Mouse (Mus musculus) MEL (cell line): ENCODE results near the gene Fam167b. TPM values are rescaled to one million over a fixed set of nuclear protein-coding genes. Genes with fewer than 3 reads are reported as not detected.
A peak's percentile ranks its signal among the peaks of the same experiment; 100 is the strongest.

Experiments
- DNase-seq: peaks from one replicate; pipeline ENCODE4 v3.0.0; 2011; ENCODE audit warnings: low read depth, low spot score
- H3K27ac ChIP-seq: 2 replicates; pipeline ENCODE4 v1.5.1; 2012; ENCODE audit warnings: low read depth, mild to moderate bottlenecking, control low read depth, low read length, moderate library complexity; ENCODE audit not compliant: control insufficient read depth
- H3K27me3 ChIP-seq, 2 experiments: fragments of 150-350 bp in 1 of 2; sonication (generic) in 1 of 2; 2 replicates each; pipeline ENCODE4 v1.6.1; 2012; ENCODE audit warnings: low read length in 2 of 2, mild to moderate bottlenecking in 2 of 2, improper control_type of control experiment in 1 of 2, moderate library complexity in 1 of 2; ENCODE audit not compliant: insufficient read depth in 2 of 2, control insufficient read depth in 1 of 2
- H3K36me3 ChIP-seq, 2 experiments: 2 replicates each; pipeline ENCODE4 v1.6.1; 2012 to 2014; ENCODE audit warnings: low read length in 2 of 2, improper control_type of control experiment in 1 of 2, inconsistent platforms in 1 of 2, mild to moderate bottlenecking in 1 of 2; ENCODE audit not compliant: insufficient read depth in 2 of 2, control insufficient read depth in 1 of 2
- H3K4me1 ChIP-seq, 2 experiments: fragments of 150-350 bp in 1 of 2; sonication (generic) in 1 of 2; 2 replicates each; pipeline ENCODE4 v1.6.1; 2012; ENCODE audit warnings: low read length in 2 of 2, improper control_type of control experiment in 1 of 2, mild to moderate bottlenecking in 1 of 2; ENCODE audit not compliant: insufficient read depth in 2 of 2, control insufficient read depth in 1 of 2
- H3K4me3 ChIP-seq, 2 experiments: fragments of 150-350 bp in 1 of 2; sonication (generic) in 1 of 2; 2 replicates each; pipeline ENCODE4 v1.5.1; 2012; ENCODE audit warnings: low read depth in 2 of 2, low read length in 2 of 2, mild to moderate bottlenecking in 2 of 2, moderate library complexity in 2 of 2, control low read depth in 1 of 2, improper control_type of control experiment in 1 of 2; ENCODE audit not compliant: control insufficient read depth in 1 of 2, insufficient read depth in 1 of 2
- H3K79me2 ChIP-seq: 2 replicates; pipeline ENCODE4 v1.6.1; 2012; ENCODE audit warnings: mild to moderate bottlenecking, low read length, moderate library complexity; ENCODE audit not compliant: control insufficient read depth, poor library complexity, insufficient read depth
- H3K9ac ChIP-seq: 2 replicates; pipeline ENCODE4 v1.6.1; 2012; ENCODE audit warnings: low read depth, mild to moderate bottlenecking, control low read depth, low read length, moderate library complexity; ENCODE audit not compliant: control insufficient read depth, poor library complexity, severe bottlenecking
- H3K9me3 ChIP-seq: fragments of 150-350 bp; sonication (generic); replicated peaks from 2 replicates; pipeline ENCODE4 v1.6.1; 2012; ENCODE audit warnings: mild to moderate bottlenecking, low read length, improper control_type of control experiment, moderate library complexity; ENCODE audit not compliant: insufficient read depth
- ELF1 ChIP-seq: IDR thresholded peaks from 2 replicates; pipeline ENCODE4 v1.6.1; 2014; ENCODE audit warnings: low read depth, mild to moderate bottlenecking, inconsistent platforms, low read length, improper control_type of control experiment, moderate library complexity
- EP300 ChIP-seq, 2 experiments: IDR thresholded peaks; 2 replicates each; pipeline ENCODE4 v1.6.1; 2011; ENCODE audit warnings: improper control_type of control experiment in 2 of 2, low read length in 2 of 2, low read depth in 1 of 2, mild to moderate bottlenecking in 1 of 2
- ETS1 ChIP-seq: IDR thresholded peaks from 2 replicates; pipeline ENCODE4 v1.6.1; 2012; ENCODE audit warnings: low read depth, mild to moderate bottlenecking, inconsistent platforms, low read length, improper control_type of control experiment, moderate library complexity
- HCFC1 ChIP-seq: IDR thresholded peaks from 2 replicates; pipeline ENCODE4 v1.6.1; 2012; ENCODE audit warnings: low read depth, mild to moderate bottlenecking, inconsistent platforms, low read length, improper control_type of control experiment, moderate library complexity
- MAX ChIP-seq: IDR thresholded peaks from 2 replicates; pipeline ENCODE4 v1.6.1; 2011; ENCODE audit warnings: low read length, improper control_type of control experiment
- MXI1 ChIP-seq: IDR thresholded peaks from 2 replicates; pipeline ENCODE4 v1.6.1; 2011; ENCODE audit warnings: mild to moderate bottlenecking, low read depth, low read length, improper control_type of control experiment
- MYB ChIP-seq: IDR thresholded peaks from 2 replicates; pipeline ENCODE4 v1.6.1; 2011; ENCODE audit warnings: mild to moderate bottlenecking, low read depth, low read length, improper control_type of control experiment
- MYC ChIP-seq: IDR thresholded peaks from 2 replicates; pipeline ENCODE4 v1.6.1; 2011; ENCODE audit warnings: low read depth, mild to moderate bottlenecking, low read length, improper control_type of control experiment, moderate library complexity
- NELFE ChIP-seq: IDR thresholded peaks from 2 replicates; pipeline ENCODE4 v1.6.1; 2011; ENCODE audit warnings: low read depth, low read length, improper control_type of control experiment
- NRF1 ChIP-seq: IDR thresholded peaks from 2 replicates; pipeline ENCODE4 v1.6.1; 2014; ENCODE audit warnings: low read depth, mild to moderate bottlenecking, inconsistent platforms, low read length, improper control_type of control experiment, moderate library complexity; ENCODE audit not compliant: poor library complexity, insufficient read depth, severe bottlenecking
- POLR2A ChIP-seq, 2 experiments: IDR thresholded peaks; 2 replicates each; pipeline ENCODE4 v1.6.1; 2011 to 2012; ENCODE audit warnings: low read length in 2 of 2, mild to moderate bottlenecking in 2 of 2, control low read depth in 1 of 2, improper control_type of control experiment in 1 of 2, low read depth in 1 of 2, moderate library complexity in 1 of 2; ENCODE audit not compliant: control insufficient read depth in 1 of 2, insufficient read depth in 1 of 2, poor library complexity in 1 of 2
- RAD21 ChIP-seq: IDR thresholded peaks from 2 replicates; pipeline ENCODE4 v1.6.1; 2011; ENCODE audit warnings: mild to moderate bottlenecking, low read depth, low read length, improper control_type of control experiment
- SIN3A ChIP-seq: IDR thresholded peaks from 2 replicates; pipeline ENCODE4 v1.6.1; 2012; ENCODE audit warnings: low read length, improper control_type of control experiment, inconsistent platforms
- SMC3 ChIP-seq: IDR thresholded peaks from 2 replicates; pipeline ENCODE4 v1.6.1; 2011; ENCODE audit warnings: low read depth, low read length, improper control_type of control experiment
- TAL1 ChIP-seq: IDR thresholded peaks from 2 replicates; pipeline ENCODE4 v1.6.1; 2012; ENCODE audit warnings: mild to moderate bottlenecking, inconsistent platforms, low read length, moderate library complexity, mixed read lengths
- TBP ChIP-seq: IDR thresholded peaks from 2 replicates; pipeline ENCODE4 v1.8.0; 2011; ENCODE audit warnings: low read depth, low read length, improper control_type of control experiment
- USF1 ChIP-seq: IDR thresholded peaks from 2 replicates; pipeline ENCODE4 v1.6.1; 2014; ENCODE audit warnings: low read depth, mild to moderate bottlenecking, inconsistent platforms, low read length, improper control_type of control experiment, moderate library complexity
- polyA plus RNA-seq, 2 experiments: library from polyadenylated mRNA; stranded (reverse) in 1 of 2; unstranded in 1 of 2; fragments of >175 nt in 1 of 2; fragments of >200 nt in 1 of 2; gene quantifications; 2 replicates each; pipeline versions ENCODE4 v1.2.1 to v1.2.4; 2012; ENCODE audit warnings: low replicate concordance in 2 of 2, low read depth in 1 of 2; ENCODE audit not compliant: insufficient read length in 2 of 2, insufficient read depth in 1 of 2, missing spikeins in 1 of 2
- total RNA-seq: library from RNA; depleted of rRNA; stranded (reverse); fragments of 300-350 nt; gene quantifications from 2 replicates; pipeline ENCODE4 v1.2.3, GENCODE M21; 2012

Fam167b gene
- total and polyA plus RNA-seq, 3 experiments = not detected

DNA sequence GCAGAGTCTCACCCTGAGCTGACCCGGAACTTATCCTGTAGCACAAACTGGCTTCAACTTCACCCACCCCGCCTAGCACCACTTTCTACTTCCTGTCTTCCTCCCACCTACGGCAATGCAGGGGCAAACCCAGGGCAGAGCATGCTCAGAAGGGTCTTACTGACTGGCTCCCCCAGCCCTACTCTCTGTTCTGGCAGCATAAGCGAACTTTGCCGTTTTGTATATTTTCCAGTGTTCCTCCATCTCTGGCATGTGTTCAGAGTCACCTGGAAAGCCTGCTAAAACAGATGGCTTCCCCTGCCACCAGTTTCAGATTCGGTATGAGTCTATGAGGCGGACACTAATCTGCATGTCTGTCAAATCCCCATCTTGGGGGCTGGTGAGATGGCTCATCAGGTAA, 2.0 kb upstream of the Fam167b start:
- no peaks in the 10 kb centered on the region; the same call in 1 of the 2 replicates for H3K79me2 ChIP-seq
- peaks cover 0 to 6% of the 10 kb centered on the region in 2 experiments; a peak in 2 of 4 replicates for H3K36me3 ChIP-seq
- H3K4me1 ChIP-seq = peaks cover 0 to 20% of the 10 kb centered on the region in 2 experiments; a peak in 1 of 4 replicates
- H3K9ac ChIP-seq = peak overlapping the region; percentile 63
- H3K27me3 ChIP-seq = no peaks in the 10 kb centered on the region
- peak overlapping the region; percentile 54 for H3K27ac ChIP-seq
- H3K9me3 ChIP-seq = no peaks in the 10 kb centered on the region
- no peak for TF ChIP-seq USF1
- peak; percentile 85 for TF ChIP-seq TBP
- TF ChIP-seq MAX = 0 out of 2 replicates have a peak, but pooled peaks have one; percentile 44
- peak; percentile 52 for TF ChIP-seq NELFE
- no peak for TF ChIP-seq MXI1
- TF ChIP-seq MYC = peak; percentile 36; the same call in 1 of the 2 replicates
- peak in 1 of 2 experiments; percentile 63; a peak in 1 of 4 replicates for TF ChIP-seq POLR2A (IDR thresholded peaks at IDR 0.05; ENCODE audit: control insufficient read depth in 1 of 2, insufficient read depth in 1 of 2, low read depth in 1 of 2, low read length in 2 of 2, poor library complexity in 1 of 2)
- no peak for TF ChIP-seq RAD21
- TF ChIP-seq NRF1 = peak; percentile 65
- 0 out of 2 replicates have a peak, but pooled peaks have one; percentile 23 for TF ChIP-seq SIN3A
- TF ChIP-seq EP300 (IDR thresholded peaks at IDR 0.05; ENCODE audit: low read depth in 1 of 2, low read length in 2 of 2) = no peak
- TF ChIP-seq HCFC1 = peak; percentile 82
- DNase-seq = peak; percentile 88
- peak overlapping the region; percentile 8 to 23; a peak in 2 of 4 replicates for H3K4me3 ChIP-seq

DNA sequence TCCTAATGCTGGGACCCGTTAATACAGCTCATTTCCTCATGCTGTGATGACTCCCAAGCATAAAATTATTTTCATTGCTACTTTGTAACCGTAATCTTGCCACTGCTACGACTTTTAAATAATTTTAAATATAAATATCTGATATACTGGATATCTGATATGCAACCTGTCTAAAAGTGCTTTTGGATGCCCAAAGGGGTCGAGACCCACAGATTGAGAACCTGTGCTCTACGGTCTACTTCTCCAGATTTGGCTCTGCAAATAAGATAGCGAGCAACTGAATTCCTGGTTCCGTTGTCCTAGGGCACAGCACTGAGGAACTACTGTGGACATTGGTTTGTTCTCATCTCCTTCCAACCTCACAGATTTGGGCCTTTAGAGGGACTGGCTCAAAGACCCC, 661 bp downstream of the Fam167b start:
- Histone ChIP-seq H3K9ac (no peak overlapping the region), H3K4me1 (peaks cover 0 to 23% of the 10 kb centered on the region in 2 experiments; a peak in 3 of 4 replicates), H3K27me3 (no peaks in the 10 kb centered on the region), H3K9me3 (no peaks in the 10 kb centered on the region), H3K36me3 (peaks cover 0 to 6% of the 10 kb centered on the region in 2 experiments; a peak in 2 of 4 replicates), H3K79me2 (no peaks in the 10 kb centered on the region), H3K4me3 (no peak overlapping the region), H3K27ac (no peak overlapping the region)
- no peak for TF ChIP-seq RAD21
- TF ChIP-seq MYB = no peak
- TF ChIP-seq ETS1 = no peak
- no peak for TF ChIP-seq USF1
- TF ChIP-seq SMC3 = no peak
- no peak for TF ChIP-seq TAL1
- TF ChIP-seq ELF1 = no peak
- no peak for DNase-seq
